Mouse (Mus musculus) heart, embryonic 16.5 days (tissue): ENCODE measurements around the gene Fam71e2. TPM values are rescaled to one million over a fixed set of nuclear protein-coding genes. Genes with fewer than 3 reads are reported as not detected.
A peak's percentile ranks its signal among the peaks of the same experiment; 100 is the strongest.

Experiments
- ATAC-seq: fragments of 200-750 bp; cut with Nextera tagmentation; replicated peaks from 2 replicates; pipeline ENCODE4 v1.8.0; 2017; ENCODE audit warnings: moderate number of reproducible peaks; ENCODE audit not compliant: insufficient read depth, low FRiP score; ENCODE audit errors: extremely low read depth
- H3K27ac ChIP-seq: fragments of 300-500 bp; sonication (generic); 2 replicates; pipeline ENCODE4 v1.5.1; 2014; ENCODE audit warnings: mild to moderate bottlenecking, low read length, control low read depth, moderate library complexity
- H3K27me3 ChIP-seq: fragments of 300-500 bp; sonication (generic); 2 replicates; pipeline ENCODE4 v1.6.1; 2014; ENCODE audit warnings: low read length, mixed read lengths; ENCODE audit not compliant: control insufficient read depth, insufficient read depth
- H3K36me3 ChIP-seq: fragments of 300-500 bp; sonication (generic); 2 replicates; pipeline ENCODE4 v1.6.1; 2014; ENCODE audit not compliant: control insufficient read depth, insufficient read depth
- H3K4me1 ChIP-seq: fragments of 300-500 bp; sonication (generic); 2 replicates; pipeline ENCODE4 v1.6.1; 2014; ENCODE audit warnings: low read length, mixed read lengths; ENCODE audit not compliant: control insufficient read depth, insufficient read depth
- H3K4me2 ChIP-seq: fragments of 300-500 bp; sonication (generic); 2 replicates; pipeline ENCODE4 v1.6.1; 2014; ENCODE audit warnings: low read depth, mild to moderate bottlenecking, control low read depth, low read length
- H3K4me3 ChIP-seq: fragments of 300-500 bp; sonication (generic); 2 replicates; pipeline ENCODE4 v1.5.1; 2014; ENCODE audit warnings: mild to moderate bottlenecking, control low read depth, low read length
- H3K9ac ChIP-seq: fragments of 300-500 bp; sonication (generic); 2 replicates; pipeline ENCODE4 v1.6.1; 2014; ENCODE audit warnings: low read length, control low read depth
- H3K9me3 ChIP-seq: fragments of 300-500 bp; sonication (generic); replicated peaks from 2 replicates; pipeline ENCODE4 v1.6.1; 2016; ENCODE audit warnings: low read length; ENCODE audit not compliant: control insufficient read depth
- WGBS: fragments of 180-500 bp; shearing (Covaris S2); extraction: QIAGEN DNeasy Blood & Tissue Kit; methylation state at CpG from one replicate; pipeline ENCODE4 v1.1.7; 2014; 5-methylcytosine and 5-hydroxymethylcytosine counted together
- polyA plus RNA-seq: library from polyadenylated mRNA; unstranded; fragments of >200 nt; fragmentation: Nextera tagmentation; extraction: Ambion mirVana; gene quantifications from 2 replicates; pipeline ENCODE4 v1.2.1, GENCODE M21; 2015

Fam71e2 gene
- polyA plus RNA-seq, 1 experiment from 2014 or later: not detected

- H3K4me3 ChIP-seq: no peak overlapping the region
- 38% methylated on average over 1 of the region's 1 CpGs for WGBS
- H3K9me3 ChIP-seq: no peaks in the 10 kb centered on the region
- H3K4me1 ChIP-seq: no peaks in the 10 kb centered on the region
- H3K27me3 ChIP-seq: no peaks in the 10 kb centered on the region
- no peak for ATAC-seq
- H3K36me3 ChIP-seq: no peaks in the 10 kb centered on the region
- H3K4me2 ChIP-seq: no peak overlapping the region
- no peak overlapping the region for H3K9ac ChIP-seq
- H3K27ac ChIP-seq: no peak overlapping the region
Measured at GRCm38 (mm10) chr7:4759670-4760069, 11.4 kb downstream of the Fam71e2 start.

- H3K9ac ChIP-seq: peak within 1 kb of the TSS; percentile 46
- H3K36me3 ChIP-seq: no peaks in the 10 kb centered on the region
- 3% methylated on average over 24 of the region's 24 CpGs for WGBS
- H3K9me3 ChIP-seq: no peaks in the 10 kb centered on the region
- H3K27me3 ChIP-seq: no peaks in the 10 kb centered on the region
- peak; percentile 90 for ATAC-seq
- H3K4me3 ChIP-seq: peak within 1 kb of the TSS; percentile 42
- H3K4me1 ChIP-seq: peaks cover 16% of the 10 kb centered on the region
- peak within 1 kb of the TSS; percentile 62 for H3K4me2 ChIP-seq
- no peak within 1 kb of the TSS for H3K27ac ChIP-seq
Measured at GRCm38 (mm10) chr7:4752821-4753570, 18.1 kb downstream of the Fam71e2 start, which contains the start of gene Cox6b2. Cox6b2 (minus strand) TSS chr7:4753094.

- H3K4me2 ChIP-seq: peak overlapping the region; percentile 62
- no peaks in the 10 kb centered on the region for H3K36me3 ChIP-seq
- peak overlapping the region; percentile 46 for H3K9ac ChIP-seq
- WGBS: 4% methylated on average over 30 of the region's 30 CpGs
- peak; percentile 73 for ATAC-seq
- H3K27me3 ChIP-seq: no peaks in the 10 kb centered on the region
- H3K27ac ChIP-seq: no peak overlapping the region
- peaks cover 16% of the 10 kb centered on the region for H3K4me1 ChIP-seq
- peak overlapping the region; percentile 42 for H3K4me3 ChIP-seq
- H3K9me3 ChIP-seq: no peaks in the 10 kb centered on the region
Measured at GRCm38 (mm10) chr7:4751971-4752820, 18.9 kb downstream of the Fam71e2 start.

- H3K27me3 ChIP-seq: no peaks in the 10 kb centered on the region
- ATAC-seq: no peak
- H3K27ac ChIP-seq: no peak overlapping the region
- H3K4me3 ChIP-seq: no peak overlapping the region
- no peaks in the 10 kb centered on the region for H3K9me3 ChIP-seq
- H3K9ac ChIP-seq: no peak overlapping the region
- WGBS: 62% methylated on average over 2 of the region's 2 CpGs
- H3K4me2 ChIP-seq: no peak overlapping the region
- H3K4me1 ChIP-seq: peaks cover 16% of the 10 kb centered on the region
- peaks cover 5% of the 10 kb centered on the region; the same call in 1 of the 2 replicates for H3K36me3 ChIP-seq
Measured at GRCm38 (mm10) chr7:4749169-4749568, 21.9 kb downstream of the Fam71e2 start.

GRCm38 (mm10) chr7:4748321-4748720 lies 22.8 kb downstream of the Fam71e2 start:
- H3K4me1 ChIP-seq: peaks cover 16% of the 10 kb centered on the region
- peaks cover 5% of the 10 kb centered on the region; the same call in 1 of the 2 replicates for H3K36me3 ChIP-seq
- H3K9me3 ChIP-seq: no peaks in the 10 kb centered on the region
- 68% methylated on average over 4 of the region's 4 CpGs for WGBS
- no peaks in the 10 kb centered on the region for H3K27me3 ChIP-seq
- no peak overlapping the region for H3K4me3 ChIP-seq
- no peak for ATAC-seq
- no peak overlapping the region for H3K27ac ChIP-seq
- H3K9ac ChIP-seq: no peak overlapping the region
- no peak overlapping the region for H3K4me2 ChIP-seq

- Histone ChIP-seq H3K36me3 (peaks cover 10% of the 10 kb centered on the region), H3K4me3 (no peak overlapping the region), H3K9ac (no peak overlapping the region), H3K4me2 (no peak overlapping the region), H3K27me3 (no peaks in the 10 kb centered on the region), H3K9me3 (no peaks in the 10 kb centered on the region), H3K4me1 (peaks cover 14% of the 10 kb centered on the region), H3K27ac (no peak overlapping the region)
- ATAC-seq: no peak
- WGBS: 56% methylated on average over 9 of the region's 9 CpGs
Measured at GRCm38 (mm10) chr7:4747156-4747899, 23.8 kb downstream of the Fam71e2 start.

- Histone ChIP-seq H3K27ac (no peak overlapping the region), H3K9me3 (no peaks in the 10 kb centered on the region), H3K4me3 (no peak overlapping the region), H3K4me2 (no peak overlapping the region), H3K4me1 (peaks cover 14% of the 10 kb centered on the region), H3K9ac (no peak overlapping the region), H3K27me3 (no peaks in the 10 kb centered on the region), H3K36me3 (peaks cover 10% of the 10 kb centered on the region)
- ATAC-seq: no peak
- WGBS: 86% methylated on average over 22 of the region's 22 CpGs
Measured at GRCm38 (mm10) chr7:4746326-4746980, 24.6 kb downstream of the Fam71e2 start.

- Histone ChIP-seq H3K4me3 (no peak overlapping the region), H3K4me2 (no peak overlapping the region), H3K9me3 (no peaks in the 10 kb centered on the region), H3K4me1 (peaks cover 18% of the 10 kb centered on the region), H3K27ac (no peak overlapping the region), H3K36me3 (peaks cover 10% of the 10 kb centered on the region), H3K9ac (no peak overlapping the region), H3K27me3 (no peaks in the 10 kb centered on the region)
- WGBS: 92% methylated on average over 6 of the region's 6 CpGs
- ATAC-seq: no peak
Measured at GRCm38 (mm10) chr7:4744886-4745285, 26.2 kb downstream of the Fam71e2 start.
